Mouse (Mus musculus) natural killer cell, adult 2 months (primary cell): ENCODE data around the gene Npas3.

ENCODE experiments used
- DNase-seq, 2 experiments: peaks; one replicate each; pipeline ENCODE4 v3.0.0; 2022; ENCODE audit warnings: low spot score in 2 of 2

Npas3 gene

GRCm38 (mm10) chr12:53794718-53795400, 546.4 kb downstream of the Npas3 start:
- DNase-seq: no peak

DNA sequence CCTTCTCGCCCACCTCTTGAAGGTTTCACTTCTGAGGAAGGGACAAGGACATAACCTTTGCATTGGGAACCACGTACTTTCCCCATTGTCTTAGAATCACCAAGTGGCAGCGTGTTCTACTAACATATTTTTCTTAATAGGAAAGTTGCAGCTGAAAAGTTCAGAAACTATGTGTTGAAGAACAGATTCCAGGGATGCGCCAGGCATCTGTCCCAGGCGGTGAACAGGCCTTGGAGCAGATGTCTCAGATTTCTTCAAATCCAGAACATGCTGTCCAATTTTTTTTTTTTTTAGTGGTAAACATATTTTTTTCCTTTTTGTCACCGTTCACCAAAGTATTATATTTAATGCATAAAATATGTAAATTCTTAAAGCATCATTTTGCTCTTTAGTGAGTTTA, 553.4 kb downstream of the Npas3 start:
- DNase-seq: no peak

DNA sequence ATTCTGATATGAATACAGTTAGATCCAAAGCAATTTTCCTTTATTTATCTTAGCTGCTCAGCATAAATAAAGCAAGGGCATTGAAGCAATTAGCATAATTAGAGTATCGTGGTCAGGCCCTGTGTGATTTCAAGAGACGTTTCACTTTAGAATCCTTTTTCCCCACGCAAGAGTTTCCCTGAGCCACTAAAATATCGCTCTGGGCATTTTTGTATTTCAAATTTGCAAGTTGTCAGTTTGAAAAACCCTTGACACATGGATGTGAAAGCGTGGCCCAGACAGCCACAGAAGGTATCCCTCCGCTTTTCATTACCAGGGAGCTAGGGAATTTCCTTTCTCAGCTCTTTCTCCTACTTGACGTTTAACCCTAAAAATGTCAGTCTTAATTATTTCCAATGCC, 553.9 kb downstream of the Npas3 start:
- DNase-seq: no peak

DNA sequence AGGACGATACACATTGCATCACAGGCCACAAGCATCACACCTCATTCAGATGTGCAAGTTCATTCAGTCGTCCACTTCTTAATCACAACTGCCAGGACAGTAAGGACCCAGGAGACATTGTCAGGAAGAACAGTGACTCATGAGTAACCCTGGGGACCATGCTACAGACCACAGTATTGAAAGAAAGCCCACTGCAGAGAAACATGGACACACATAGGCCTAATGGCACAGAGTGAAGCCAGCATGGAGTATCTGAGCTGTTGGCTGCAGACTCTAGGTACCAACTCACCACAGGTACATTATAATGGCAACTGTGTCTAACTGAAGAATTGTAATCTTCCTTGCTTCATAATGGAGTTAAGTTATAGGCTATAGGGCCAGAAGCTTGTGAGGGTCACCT, 561.6 kb downstream of the Npas3 start:
- no peak for DNase-seq

GRCm38 (mm10) chr12:53814291-53814690, 565.8 kb downstream of the Npas3 start:
- no peak for DNase-seq

GRCm38 (mm10) chr12:53819982-53820381, 571.5 kb downstream of the Npas3 start:
- DNase-seq: no peak

DNA sequence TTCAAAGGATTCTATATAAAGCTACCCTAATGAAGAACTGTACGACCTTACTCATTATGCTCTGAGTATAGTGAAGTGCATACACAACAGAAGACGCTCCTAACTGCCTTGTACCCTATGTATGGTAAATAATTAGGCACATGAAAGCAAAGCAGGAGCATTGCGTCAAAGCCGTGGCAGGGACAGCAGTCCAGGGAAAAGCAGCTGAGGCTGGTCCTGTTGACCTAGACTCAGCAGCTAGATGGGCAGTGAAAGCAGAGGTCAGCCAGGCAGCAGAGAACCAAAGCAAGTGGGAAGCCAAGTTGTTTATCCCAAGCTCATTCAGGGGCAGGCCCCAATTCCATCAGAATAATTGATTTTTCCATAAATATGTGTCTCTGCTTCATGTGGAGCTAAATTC, 574.4 kb downstream of the Npas3 start:
- no peak for DNase-seq

DNA sequence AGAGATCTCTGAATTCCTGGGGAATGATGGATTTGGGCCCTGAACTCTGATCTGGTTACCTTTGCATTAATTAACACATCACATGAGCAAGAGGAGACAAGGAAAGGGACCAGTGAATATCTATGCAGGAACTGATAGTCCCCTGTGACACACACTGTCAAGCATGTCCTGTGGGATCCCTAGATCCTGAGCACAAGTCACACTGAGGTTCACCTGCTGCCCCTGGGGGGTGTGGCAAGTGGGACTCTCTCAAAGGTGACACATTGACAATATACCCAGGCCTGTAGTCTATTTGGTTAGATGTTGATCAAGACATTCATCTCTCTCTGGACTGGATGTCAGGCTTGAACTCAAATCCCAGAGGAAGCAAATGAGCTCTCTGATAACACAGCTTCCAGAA, 576.8 kb downstream of the Npas3 start:
- DNase-seq: no peak

GRCm38 (mm10) chr12:53825898-53826605, 577.6 kb downstream of the Npas3 start:
- no peak for DNase-seq

- DNase-seq: no peak
Observed at GRCm38 (mm10) chr12:53826812-53827211, 578.3 kb downstream of the Npas3 start.

- DNase-seq: no peak
Observed at GRCm38 (mm10) chr12:53832590-53832989, 584.1 kb downstream of the Npas3 start.

DNA sequence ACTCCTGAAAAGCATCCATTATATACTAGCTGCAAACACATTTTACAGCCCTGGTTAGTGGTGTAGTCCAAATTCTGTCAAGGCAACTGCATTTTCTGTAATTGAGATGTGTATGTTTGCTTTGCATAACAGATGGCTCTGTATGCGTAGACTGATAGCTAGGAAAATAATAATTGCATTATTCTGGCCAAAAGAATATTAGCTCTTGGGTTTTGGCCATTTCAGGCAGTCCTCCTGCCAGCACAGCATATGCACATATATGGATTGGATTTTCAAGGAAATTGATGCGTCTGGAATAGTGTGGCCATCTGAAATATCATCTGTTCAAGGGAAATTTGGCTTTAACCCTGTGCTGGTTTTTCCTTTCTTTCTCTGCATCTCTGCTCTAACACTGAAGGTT, 584.9 kb downstream of the Npas3 start:
- DNase-seq: no peak

GRCm38 (mm10) chr12:53836031-53836790, 587.7 kb downstream of the Npas3 start:
- no peak for DNase-seq

DNA sequence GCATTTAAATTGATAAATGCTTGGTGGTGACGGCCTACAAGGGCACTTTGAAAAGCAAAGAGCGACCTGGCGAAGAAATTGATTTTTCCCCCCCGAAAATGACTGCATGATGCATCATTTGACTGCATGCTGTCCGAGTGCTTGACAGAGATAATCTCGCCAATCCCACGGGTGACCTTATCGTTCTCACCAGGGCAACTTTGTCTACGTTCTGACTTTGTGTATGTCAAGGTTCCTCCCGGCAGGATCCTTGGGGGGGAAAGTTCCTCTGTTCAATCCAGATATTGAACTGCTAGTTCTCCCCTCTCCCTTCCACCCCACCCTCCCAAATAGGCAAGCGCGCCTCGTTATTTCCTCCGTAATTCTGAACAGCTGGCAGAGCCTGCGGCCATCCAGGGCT, 588.9 kb downstream of the Npas3 start:
- no peak for DNase-seq

DNA sequence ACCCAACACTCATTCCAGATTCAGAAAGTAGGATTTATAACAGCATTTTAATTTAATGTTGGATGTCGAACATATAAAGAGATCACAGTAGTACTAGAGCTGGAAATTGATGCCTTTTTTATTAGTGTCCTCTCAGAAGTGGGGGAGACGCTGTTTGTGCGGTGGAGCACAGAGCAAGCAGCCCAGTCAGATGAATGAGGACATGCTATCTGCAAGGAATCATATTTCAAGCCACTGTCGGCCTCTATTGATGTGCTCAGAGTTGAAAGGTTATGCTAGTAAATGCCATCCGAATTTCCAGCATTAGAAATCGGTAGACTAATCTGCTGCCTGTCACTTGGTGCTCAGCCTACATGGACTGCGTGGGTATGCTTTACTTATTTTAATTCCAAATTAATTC, 590.1 kb downstream of the Npas3 start:
- no peak for DNase-seq

GRCm38 (mm10) chr12:53841928-53842671, 593.6 kb downstream of the Npas3 start:
- DNase-seq: no peak

DNA sequence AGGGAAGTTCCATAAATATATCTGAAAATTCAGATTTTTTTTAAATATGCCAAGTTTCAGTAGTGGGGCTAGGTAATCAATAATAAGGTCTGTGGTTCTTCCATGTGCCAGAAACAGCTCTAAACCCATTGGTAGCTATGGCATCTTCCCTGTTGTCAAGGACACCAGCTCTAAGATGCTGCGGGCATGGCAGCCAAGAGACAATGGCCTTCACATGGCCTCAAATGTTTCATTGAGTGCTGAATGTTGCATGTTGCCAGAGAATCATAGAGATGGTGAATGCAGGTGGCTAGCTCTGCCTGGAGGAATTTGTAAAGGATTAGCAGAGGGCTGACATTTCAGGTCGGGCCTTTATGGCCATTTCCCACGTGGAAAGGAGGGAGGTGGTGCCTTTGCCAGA, 595.1 kb downstream of the Npas3 start:
- no peak for DNase-seq

DNA sequence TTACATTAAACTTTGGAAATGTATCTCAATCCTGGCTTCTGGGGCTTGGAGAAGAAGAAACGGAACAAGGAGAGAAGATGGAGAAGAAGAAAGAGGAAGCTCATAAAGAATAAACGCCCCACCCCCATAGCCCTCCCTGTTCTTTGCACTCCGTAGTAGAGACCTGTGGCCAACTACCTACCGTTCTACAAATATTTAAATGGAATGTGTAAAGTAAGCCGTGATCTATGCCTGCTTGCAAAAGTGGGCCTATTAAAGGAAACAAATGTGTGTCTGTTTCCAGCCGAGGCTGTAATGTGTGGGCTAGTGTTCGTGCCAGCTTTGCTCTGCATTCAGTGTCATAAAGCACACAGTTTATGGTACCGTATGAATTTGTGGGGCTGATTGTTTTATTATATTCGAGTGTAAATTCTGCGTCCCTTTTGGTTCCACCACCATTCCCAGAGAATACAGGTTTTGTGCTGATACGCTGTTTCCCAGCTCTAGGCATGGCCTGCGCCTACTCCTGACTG, 597.7 kb downstream of the Npas3 start:
- DNase-seq: no peak

- DNase-seq: no peak
Observed at GRCm38 (mm10) chr12:53849263-53849662, 600.8 kb downstream of the Npas3 start.

DNA sequence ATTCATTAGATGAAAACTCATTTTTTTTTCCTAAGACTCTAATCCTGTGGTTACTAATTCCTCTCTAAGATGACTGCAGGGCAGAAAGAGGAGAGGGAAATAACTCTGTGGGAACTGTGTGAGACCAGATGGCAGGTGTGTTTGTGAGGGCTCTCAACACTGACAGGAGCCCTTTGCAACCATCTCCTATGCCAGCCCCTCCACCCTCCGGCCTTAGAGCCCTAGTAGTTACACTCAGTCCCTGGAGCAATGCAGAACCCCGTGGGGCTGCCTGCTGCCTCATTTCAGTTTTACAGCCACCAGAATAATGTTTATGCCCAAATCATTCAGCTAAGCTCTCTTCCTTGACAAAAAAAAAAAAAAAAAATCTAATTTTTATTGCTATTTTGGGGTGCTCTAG, 604.0 kb downstream of the Npas3 start:
- DNase-seq: no peak

DNA sequence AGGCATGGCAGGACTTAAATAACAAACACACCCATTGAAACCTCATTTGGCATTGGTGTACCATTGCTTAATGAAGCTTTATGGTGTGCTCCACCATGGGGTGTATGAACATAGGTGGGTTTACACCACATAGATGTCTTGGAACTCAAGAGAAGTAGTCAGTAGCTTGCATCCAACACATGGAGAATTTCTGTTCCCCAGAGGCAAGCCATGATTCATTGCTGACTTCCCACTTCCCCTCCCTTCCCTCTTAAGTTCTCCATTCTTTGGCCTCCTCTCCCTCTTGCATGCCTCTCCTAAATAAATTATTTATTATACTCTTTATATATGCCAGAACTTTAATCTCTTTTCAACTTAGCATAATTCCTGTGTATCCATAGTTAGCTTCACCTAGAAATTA, 611.7 kb downstream of the Npas3 start:
- DNase-seq: no peak

DNA sequence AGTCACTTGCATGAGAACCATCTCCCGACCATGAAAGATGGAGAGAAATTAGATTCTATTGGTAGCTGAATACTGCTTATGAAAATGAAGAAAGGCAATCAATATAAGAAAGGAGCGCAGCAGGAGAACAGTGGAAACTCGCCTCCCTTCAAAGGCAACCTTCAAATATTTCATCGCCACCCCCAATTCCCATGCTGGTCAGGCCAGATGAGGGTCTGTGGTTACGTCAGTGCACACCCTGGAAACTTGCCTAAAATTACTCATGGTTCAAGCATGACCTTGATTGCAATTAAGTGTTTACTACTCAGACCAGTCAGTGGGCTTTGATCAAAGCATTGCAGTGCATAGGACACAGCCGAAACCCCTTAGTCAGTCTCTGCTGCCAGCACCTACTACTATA, 613.8 kb downstream of the Npas3 start:
- DNase-seq: no peak
